Mouse (Mus musculus): ENCODE results near the gene Jpt1.
"Not testable (repeated sequence)": the region's sequence is repeated elsewhere in the genome, so short reads cannot be mapped to it uniquely, and the experiment has no call there.

Jpt1 gene

DNA sequence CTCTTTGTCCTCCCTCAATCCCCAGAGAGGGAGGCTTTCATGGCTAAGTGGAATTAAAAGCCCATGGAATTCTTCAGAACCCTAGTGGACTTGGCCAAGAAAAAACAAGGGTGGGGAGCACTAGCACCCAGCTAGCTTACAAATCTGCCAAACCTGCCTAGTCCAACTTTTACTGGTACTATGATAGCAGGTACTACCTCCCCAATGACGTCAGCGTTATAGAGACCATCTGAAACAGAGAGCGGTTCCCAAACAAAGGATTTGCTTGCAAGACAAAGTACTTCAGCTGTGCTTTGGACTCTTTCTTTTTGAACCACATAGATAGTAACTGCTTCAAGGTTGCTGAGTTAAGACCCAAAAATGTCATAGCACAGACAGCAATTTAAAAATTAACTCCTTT is 2.2 kb downstream of the Jpt1 start:
- DNase-seq = no peak

DNA sequence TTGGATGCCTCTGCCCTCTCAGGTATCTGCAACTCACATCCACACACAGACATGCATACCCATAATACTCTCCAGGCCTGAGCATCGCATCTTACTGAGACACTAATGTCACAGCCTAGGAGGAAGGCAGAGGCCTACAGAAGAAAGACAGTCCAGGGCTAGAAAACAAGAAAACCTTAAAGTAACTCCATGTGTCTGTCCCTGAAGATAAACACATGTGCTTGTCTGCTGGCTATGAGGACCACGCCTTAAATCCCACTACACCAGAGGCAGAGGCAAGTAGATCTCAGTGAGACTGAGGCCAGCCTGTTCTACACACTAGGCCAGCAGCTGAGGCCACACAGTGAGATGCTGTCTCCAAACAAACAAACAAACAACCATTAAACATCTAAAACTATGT is 3.1 kb downstream of the Jpt1 start:
- DNase-seq = peak; percentile 79

GRCm38 (mm10) chr11:115510507-115510888 is 3.7 kb downstream of the Jpt1 start:
- peak; percentile 56 for DNase-seq

DNA sequence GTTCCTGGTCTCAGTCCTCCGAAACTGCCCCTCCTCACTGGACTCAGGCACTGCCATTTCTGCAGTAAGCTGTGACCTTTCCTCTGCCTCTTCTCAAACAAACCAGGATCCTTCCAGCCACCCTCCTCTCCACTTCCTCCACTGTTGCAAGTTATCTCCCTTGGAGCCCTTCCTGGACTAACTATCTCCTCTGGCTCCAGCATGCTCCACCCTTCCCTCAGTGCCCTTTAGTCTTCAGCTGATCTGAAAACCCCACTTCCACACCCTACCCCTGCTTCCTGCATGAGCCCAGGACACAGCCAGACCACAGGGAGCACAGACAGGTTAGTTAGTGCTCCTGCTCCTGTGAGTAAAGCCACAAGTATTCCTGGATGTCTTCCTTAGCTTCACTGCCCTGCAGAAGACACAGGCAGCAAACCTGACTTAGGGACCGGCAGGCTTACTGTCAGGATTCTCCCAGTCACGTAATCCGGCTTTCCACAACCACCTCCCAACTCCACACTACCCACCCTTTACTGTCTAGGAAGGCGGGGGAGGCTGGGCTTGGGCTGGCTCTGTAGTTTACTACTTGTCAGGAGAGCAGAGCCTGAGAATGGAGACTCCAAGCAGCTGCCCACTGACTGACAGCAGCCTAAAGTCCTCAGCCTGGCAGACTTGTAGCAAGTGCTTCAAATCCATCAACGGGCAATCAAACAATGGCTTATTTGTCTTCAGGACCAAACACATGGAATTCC is 4.2 kb downstream of the Jpt1 start:
- peak; percentile 78 for DNase-seq

DNA sequence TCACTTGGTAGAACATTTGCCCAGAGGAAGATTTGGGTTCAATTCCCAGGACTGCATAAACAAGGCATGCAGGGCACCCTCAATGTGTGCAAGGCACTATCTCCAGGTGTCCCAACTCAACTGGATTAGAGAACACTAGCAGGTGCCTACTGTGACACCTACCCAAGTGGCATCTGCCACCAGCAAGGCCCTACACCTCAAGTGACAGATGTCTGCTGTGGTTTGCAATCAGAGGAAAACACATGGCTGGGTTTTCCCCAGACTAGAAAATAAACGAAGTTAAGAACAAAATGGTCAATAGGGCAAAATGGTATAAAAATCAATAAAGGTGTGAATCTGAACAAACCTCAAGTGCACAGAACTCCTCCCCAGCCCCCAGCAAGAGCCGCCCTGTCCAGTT is 6.1 kb downstream of the Jpt1 start:
- no peak for DNase-seq

- peak; percentile 80 for DNase-seq
Observed at GRCm38 (mm10) chr11:115506586-115506985, 7.6 kb downstream of the Jpt1 start.

- DNase-seq = no peak
Observed at GRCm38 (mm10) chr11:115502636-115503035, 11.6 kb downstream of the Jpt1 start.

DNA sequence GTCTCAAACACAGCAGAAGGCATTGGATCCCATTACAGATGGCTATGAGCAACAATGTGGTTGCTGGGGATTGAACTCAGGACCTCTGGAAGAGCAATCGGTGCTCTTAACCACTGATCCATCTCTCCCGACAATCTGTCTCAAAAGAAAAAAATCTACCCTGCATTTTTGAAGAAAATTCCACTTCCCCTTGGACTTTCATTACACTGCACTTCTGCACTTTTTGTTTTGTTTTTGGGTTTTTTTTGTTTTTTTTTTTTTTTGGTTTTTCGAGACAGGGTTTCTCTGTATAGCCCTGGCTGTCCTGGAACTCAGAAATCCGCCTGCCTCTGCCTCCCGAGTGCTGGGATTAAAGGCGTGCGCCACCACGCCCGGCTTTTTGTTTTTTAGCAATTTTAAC is 17.6 kb downstream of the Jpt1 start:
- DNase-seq = not testable (repeated sequence)

- no peak for DNase-seq
Observed at GRCm38 (mm10) chr11:115492387-115492786, 21.8 kb downstream of the Jpt1 start.

DNA sequence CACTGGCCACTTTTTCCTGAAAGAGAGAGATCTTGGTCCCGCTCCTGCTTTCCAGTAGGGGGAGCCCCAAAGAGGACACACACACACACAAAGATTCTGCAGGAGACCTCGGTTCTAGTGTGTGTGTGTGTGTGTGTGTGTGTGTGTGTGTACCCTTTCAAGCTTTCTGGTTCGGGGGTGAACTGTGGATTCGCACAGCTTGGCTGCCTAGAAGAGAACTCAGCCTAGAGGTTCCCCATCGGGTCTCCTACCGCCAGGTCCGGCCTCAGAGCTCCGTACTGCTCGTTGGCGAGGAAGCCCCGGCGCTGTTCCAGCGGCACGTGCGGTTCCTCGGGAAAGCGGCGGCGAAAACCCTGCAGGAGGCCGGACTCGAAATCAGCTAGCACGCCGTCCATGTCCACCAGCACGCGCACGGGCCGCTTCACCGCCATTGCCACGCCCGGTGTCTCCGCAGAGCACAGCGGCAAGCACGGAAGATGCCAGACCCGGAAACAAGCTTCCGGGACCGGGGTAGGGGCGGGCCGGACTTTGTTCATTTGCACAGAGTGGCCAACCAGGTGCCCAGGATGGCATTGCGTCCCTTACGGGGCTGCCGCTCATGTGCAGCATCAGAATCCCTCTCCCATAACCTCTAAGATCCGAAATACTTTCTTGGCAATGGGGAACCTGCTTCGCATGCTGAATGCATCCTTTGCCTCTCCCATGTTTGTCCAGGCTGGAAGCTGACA is 22.7 kb downstream of the Jpt1 start, which contains the start of gene Nt5c:
Gene Nt5c, minus strand, starts transcription at position 507 of the 728 bp plus-strand sequence.
- peak; percentile 89 for DNase-seq

DNA sequence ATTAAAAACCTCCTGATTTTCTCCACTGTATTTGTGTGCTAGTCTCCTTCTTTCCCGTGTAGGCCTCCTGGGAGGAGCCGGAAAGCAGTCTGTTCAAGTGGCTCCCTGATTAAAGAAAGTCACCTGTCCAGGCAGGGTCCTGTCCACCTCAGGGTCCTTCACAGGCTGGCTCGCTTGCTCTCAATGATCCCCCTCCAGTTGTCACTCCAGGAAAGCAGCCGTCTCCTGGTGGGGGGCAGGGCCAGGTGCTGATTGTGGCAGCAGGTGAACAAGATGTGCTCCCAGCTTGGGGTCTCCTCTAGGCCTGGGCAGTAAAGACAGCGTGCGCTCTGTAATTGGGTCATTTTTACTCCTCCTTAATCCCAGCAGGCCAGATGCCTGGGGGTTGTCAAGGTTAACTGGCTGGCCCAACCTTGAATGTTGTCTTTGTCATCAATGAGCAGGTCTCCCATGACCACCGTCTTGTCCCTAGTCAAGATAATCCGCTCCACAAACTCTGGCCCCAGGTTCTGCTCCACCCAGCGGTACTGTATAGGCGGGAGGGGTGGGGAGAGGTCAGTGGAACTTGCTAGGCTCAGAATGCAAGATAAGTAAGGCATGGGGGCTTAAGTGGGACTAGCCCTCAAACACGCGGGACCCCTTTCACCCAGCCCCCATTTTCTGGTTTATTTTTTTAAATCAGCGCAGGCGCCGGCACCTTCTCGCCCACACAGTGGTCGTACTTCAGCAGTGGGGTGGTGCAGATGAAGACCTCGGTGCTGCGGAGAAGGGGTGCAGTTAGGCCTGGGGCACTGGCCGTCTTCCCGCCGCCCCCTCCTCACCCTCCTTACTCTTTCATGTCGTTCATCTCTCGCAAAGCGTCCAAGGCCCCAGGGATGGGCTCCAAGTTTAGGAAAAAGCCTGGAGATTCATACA is 23.5 kb downstream of the Jpt1 start:
- no peak for DNase-seq

DNA sequence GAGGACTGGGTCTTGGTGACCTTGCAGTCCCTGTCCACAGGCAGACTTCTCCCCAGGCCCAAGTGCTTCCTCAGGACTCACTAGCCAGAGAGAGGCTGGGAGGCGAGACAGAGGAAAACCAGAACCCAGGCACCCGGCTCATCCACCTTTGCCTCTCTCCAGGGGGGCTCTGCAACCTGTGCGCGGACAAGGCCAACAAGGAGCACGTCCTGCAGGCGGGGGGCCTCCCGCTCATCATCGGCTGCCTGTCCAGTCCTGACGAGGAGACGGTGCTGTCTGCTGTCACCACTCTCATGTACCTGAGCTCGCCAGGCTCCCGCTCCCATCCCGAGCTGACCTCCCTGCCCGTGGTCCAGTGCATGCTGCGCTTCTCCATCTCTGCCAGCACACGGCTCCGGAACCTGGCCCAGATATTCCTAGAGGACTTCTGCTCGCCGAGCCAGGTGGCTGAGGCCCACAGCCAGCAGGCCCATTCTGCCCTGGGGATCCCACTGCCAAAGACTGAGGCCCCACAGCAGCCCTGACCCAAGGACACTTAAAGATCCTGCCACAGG is 25.6 kb downstream of the Jpt1 start:
- no peak for DNase-seq

DNA sequence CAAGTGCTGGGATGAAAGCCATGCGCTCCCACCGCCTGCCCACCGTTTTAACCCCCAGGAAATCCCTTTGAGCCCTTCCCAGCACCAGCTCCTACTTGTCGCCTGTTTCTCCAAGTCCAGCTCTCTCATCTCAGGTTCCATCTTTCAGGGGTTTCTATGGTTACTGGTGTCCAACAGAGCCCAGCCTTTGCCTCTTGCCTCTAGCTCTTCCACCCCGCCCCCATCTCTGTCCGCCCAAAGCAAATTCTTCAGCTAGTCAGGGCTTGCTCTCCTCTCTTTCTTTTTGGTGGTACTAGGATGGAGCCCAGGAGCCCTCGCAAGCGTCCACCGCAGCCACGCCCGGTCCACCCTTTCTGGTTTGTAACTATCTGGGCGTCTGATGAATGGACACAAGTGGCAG is 29.0 kb downstream of the Jpt1 start:
- no peak for DNase-seq

DNA sequence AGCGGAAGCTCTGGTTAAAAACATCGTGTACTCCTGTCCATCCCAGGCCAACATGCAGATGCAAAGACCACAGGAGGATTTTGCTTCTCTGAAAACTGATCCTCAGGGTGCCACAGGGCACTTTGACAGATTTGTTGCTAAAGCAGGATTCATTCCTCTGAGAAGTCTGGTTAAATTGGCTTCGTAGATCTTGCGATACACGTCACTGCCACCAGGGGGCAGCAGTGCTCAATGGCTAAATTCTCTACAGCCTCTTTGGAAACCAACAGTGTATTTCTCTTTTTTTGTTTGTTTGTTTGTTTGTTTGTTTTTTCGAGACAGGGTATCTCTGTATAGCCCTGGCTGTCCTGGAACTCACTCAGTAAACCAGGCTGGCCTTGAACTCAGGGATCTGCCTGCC is 30.5 kb downstream of the Jpt1 start:
- DNase-seq = peak; percentile 83

DNA sequence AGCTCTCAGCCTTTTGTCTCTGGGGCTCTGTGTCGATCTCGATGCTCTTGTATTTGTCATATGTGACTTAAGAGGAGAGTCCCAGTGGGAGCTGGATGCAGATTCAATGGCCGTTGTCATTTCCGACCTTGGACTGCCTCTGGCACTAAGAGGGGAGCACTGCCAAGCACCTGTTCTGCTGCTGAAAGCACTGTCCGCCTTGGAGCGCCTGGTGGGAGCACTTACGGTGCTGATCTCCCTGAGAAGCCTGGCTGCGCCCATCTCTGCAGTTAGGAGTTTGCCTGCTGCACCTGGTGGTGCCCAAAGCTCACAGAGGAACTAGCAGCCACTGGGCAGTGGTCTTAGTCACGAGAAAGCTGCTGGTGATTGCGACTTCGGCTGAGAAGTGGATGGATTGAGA is 30.9 kb downstream of the Jpt1 start:
- DNase-seq = no peak

GRCm38 (mm10) chr11:115481553-115482259 is 32.5 kb downstream of the Jpt1 start:
- DNase-seq = no peak

GRCm38 (mm10) chr11:115478296-115478938 is 35.8 kb downstream of the Jpt1 start:
- DNase-seq = no peak

DNA sequence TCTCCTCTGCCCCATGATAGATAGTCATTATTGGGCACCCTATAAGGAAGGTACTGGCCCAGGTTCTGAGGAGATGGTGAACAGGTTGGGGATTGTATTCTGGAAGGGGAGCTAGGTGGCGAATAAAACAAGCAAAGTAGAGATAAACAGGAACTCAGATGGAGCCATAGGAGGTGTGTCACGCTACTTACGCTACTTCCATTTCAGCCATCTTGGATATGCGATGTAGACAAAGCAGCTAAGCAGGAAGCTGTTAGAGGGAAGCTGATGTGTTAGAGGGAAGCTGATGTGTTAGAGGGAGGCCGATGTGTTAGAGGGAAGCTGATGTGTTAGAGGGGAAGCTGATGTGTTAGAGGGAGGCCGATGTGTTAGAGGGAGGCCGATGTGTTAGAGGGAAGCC is 36.8 kb downstream of the Jpt1 start:
- DNase-seq = not testable (repeated sequence)

DNA sequence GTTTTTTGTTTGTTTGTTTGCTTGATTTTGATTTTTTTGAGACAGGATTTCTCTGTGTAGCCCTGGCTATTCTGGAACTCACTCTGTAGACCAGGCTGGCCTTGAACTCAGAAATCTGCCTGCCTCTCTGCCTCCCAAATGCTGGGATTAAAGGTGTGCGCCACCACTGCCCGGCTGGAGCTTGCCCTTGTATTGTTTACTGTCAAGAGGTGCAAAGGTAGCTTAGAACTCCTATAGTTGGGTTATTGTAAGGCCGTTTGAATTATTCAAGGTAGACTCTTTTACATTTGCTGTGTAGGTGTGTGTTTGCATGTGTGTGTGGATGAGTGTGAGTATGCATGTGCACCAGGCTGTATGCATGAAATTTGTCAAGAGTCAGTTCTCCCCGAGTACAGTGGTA is 37.6 kb downstream of the Jpt1 start:
- not testable (repeated sequence) for DNase-seq

DNA sequence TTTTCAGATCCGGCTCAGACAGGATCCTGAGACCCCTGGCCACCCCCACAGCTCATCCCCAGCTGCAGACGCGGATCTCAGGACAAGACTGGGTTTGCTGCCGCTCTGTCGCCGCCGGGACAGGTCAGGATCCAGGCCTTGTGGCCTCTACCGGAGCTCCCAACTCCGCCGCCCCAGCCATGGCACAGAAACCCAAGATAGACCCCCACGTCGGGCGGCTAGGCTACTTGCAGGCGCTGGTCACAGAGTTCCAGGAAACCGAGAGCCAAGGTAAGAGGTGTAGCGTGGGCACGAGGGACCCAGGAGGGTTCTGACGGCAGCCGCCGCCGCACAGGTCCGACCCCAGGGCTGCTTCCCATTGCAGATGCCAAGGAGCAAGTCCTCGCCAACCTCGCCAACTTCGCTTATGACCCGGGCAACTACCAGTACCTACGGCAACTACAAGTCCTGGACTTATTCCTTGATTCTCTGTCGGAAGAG is 38.4 kb downstream of the Jpt1 start:
- no peak for DNase-seq

DNA sequence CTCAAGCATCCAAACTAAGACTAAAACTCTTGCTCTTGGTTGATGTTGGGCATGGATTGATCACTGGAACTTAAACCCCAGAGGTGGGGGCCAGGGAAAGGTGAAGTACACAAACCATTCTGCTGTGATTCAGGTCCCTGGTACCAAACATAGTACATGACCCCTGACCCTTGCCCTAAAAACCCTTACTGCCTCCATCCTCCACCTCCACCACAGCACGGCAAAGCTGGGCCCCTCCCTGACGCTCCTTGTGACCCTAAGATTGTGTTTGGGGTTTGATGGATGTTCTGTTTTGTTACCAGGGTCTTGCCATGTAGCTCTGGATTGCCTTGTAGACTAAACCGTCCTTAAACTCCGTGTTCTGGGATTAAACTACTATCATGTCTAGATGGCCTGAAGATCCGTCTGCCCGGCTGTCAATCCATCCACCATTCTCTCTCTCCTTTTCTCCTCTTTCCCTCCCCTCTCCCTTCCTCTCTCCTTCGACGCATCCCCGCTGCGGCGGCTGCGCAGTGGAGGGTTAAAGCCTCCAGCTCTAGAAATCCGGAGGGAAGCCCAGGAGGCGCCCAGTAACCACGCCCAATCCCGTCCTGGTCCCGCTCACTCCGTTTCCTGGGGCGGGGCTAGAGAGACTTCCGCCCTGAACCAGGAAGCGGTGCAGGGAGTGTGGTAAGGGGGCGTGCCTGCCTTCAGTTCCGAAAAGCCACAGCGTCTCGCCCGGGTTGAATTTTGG is 39.0 kb downstream of the Jpt1 start, which contains the start of gene Armc7:
Gene Armc7, plus strand, starts transcription at position 643 of the 733 bp plus-strand sequence.
- peak; percentile 95 for DNase-seq
